Mouse (Mus musculus) bone marrow, adult 2 months (tissue): Measurements from ENCODE around the gene Trcg1.

Experiments used
- CTCF ChIP-seq: fragments of 200-500 bp; IDR thresholded peaks from 2 replicates; pipeline ENCODE4 v1.5.1; 2011; ENCODE audit warnings: low read length, control low read depth; ENCODE audit not compliant: control insufficient read depth, insufficient read depth
- POLR2A ChIP-seq: fragments of 200-500 bp; IDR thresholded peaks from 2 replicates; pipeline ENCODE4 v1.6.1; 2011; ENCODE audit warnings: low read depth, mild to moderate bottlenecking, control low read depth, low read length, borderline replicate concordance; ENCODE audit not compliant: control insufficient read depth

GRCm38 (mm10) chr9:57231536-57232255 is 4.7 kb upstream of the Trcg1 start:
- TF ChIP-seq CTCF = no peak
- no peak for TF ChIP-seq POLR2A
